Mouse (Mus musculus): ENCODE measurements around the gene Stap2. TPM values are rescaled to one million over a fixed set of nuclear protein-coding genes. Genes with fewer than 3 reads are reported as not detected.

Stap2 gene
- total and polyA plus RNA-seq, 3 experiments = 12.2 to 28.6 (median 14.8) TPM

DNA sequence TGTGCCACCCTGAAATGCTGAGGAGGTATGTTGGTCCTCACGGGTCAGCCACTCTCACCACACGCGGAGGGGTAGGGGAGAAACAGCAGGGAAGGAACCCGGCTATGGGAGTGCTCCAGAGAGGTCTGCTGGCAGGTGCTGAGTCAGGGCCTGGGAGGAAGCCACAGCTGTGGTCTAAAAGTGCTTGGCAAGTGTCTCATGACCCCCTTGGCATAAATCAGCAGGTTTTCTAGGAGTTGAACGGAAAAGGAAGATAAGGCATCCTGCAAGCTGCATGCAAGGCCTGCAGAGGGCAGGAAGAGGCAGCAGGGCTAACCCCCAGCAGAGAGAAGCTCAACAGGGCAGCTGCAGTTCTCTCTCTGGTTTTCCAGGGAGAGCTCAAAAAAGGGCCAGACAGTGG is 25.5 kb upstream of the Stap2 start:
- no peak overlapping the region for H3K9ac ChIP-seq (ENCODE audit: low read depth, low read length)
- peak overlapping the region; percentile 5; the same call in 1 of the 2 replicates for H3K27ac ChIP-seq
- peak; percentile 43 to 66 for DNase-seq
- H3K79me2 ChIP-seq (replicated peaks; ENCODE audit: control insufficient read depth, insufficient read depth, low read length) = peaks cover 11% of the 10 kb centered on the region
- peaks cover 39% of the 10 kb centered on the region for H3K4me1 ChIP-seq (ENCODE audit: control insufficient read depth, insufficient read depth, low read length)
- no peaks in the 10 kb centered on the region for H3K36me3 ChIP-seq (ENCODE audit: control insufficient read depth, insufficient read depth, low read length)
- 23% methylated on average over 5 of the region's 5 CpGs for WGBS
- H3K4me3 ChIP-seq = no peak overlapping the region
- TF ChIP-seq CTCF (IDR thresholded peaks at IDR 0.05) = peak; percentile 30
- 0 out of 2 replicates have a peak, but pooled peaks have one; percentile 6 for TF ChIP-seq EP300 (IDR thresholded peaks at IDR 0.05; ENCODE audit: insufficient read depth, low read depth, low read length)
- no peak for TF ChIP-seq POLR2A (IDR thresholded peaks at IDR 0.05; ENCODE audit: insufficient read depth, low read depth, low read length)
- no peaks in the 10 kb centered on the region for H3K27me3 ChIP-seq (ENCODE audit: control insufficient read depth, insufficient read depth, low read length)
- intact Hi-C loops (cut with DNase I) = loop anchor here (10.0 kb wide), 1 partner anchor 584 kb away; the partner anchor contains the start of gene Rpl36

DNA sequence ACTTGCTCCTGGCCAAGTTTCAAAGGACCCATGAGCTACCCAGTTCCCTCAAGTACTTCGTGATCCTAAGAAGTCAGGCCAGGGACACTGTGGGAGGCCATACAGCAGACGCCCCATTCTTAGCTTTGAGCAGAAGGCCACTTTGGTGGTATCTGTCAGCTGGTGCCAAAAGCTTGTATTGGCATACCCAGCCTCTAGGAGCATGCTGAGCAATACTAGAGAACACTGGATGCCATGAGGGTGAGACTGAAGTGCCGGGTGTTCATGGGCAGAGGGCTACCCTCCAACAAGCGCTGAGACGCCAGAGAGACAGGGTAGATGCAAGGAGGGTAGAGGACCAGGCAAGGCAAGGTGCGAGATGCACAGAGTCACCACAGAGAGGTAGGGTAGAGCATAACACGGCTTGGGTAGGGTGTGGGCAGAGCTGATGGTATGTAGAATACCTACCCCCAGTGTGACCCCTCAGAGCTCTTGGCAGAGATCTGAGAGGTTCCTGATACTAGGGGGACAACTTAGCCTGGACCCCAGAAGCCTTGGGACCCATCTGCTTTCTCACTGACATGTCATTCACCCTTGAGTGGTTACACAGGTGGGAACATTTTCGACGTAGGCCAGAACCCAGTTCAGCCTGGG is 25.0 kb upstream of the Stap2 start:
- Histone ChIP-seq H3K79me2 (replicated peaks; ENCODE audit: control insufficient read depth, insufficient read depth, low read length) (peaks cover 12% of the 10 kb centered on the region), H3K9ac (ENCODE audit: low read depth, low read length) (no peak overlapping the region), H3K27me3 (ENCODE audit: control insufficient read depth, insufficient read depth, low read length) (no peaks in the 10 kb centered on the region), H3K4me3 (no peak overlapping the region), H3K36me3 (ENCODE audit: control insufficient read depth, insufficient read depth, low read length) (no peaks in the 10 kb centered on the region), H3K27ac (no peak overlapping the region), H3K4me1 (ENCODE audit: control insufficient read depth, insufficient read depth, low read length) (peaks cover 42% of the 10 kb centered on the region)
- intact Hi-C loops (cut with DNase I) = loop anchor here (10.0 kb wide), 1 partner anchor 584 kb away; the partner anchor contains the start of gene Rpl36
- no peak for TF ChIP-seq CTCF (IDR thresholded peaks at IDR 0.05)
- no peak for TF ChIP-seq EP300 (IDR thresholded peaks at IDR 0.05; ENCODE audit: insufficient read depth, low read depth, low read length)
- no peak for TF ChIP-seq POLR2A (IDR thresholded peaks at IDR 0.05; ENCODE audit: insufficient read depth, low read depth, low read length)
- DNase-seq = peak in 1 of 2 experiments; percentile 20
- 82% methylated on average over 9 of the region's 9 CpGs for WGBS

DNA sequence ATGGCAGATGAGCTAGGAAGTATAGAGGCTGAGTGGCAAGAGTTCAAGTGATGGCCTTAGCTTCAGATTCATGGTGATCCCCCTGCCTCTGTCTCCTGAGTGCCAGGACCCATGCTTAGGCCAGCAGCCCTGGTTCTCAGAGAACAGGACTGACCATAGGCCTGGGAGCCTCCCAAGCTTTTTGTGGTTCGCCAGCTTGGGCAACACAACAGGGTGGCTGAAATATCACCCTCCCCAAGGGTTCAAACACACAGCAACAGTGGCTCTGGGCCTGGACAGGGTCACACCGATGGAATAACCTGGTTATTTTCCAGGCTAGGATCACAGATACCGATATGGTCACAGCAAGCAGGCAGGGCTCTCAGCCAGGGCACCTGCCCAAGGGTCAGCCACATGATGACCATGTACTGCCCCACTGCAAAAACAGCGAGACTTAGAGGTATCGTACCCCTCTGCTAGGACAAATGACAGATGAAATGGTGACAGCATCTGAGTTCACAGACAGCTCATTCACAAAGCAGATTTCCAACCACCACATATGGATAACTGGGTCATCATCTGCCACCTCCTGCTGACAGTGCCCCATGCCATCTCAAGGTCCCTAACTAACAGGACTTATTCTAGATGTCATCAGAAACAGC is 22.5 kb upstream of the Stap2 start:
- Histone ChIP-seq H3K4me3 (no peak overlapping the region), H3K27ac (peak overlapping the region; percentile 38), H3K36me3 (ENCODE audit: control insufficient read depth, insufficient read depth, low read length) (no peaks in the 10 kb centered on the region), H3K79me2 (replicated peaks; ENCODE audit: control insufficient read depth, insufficient read depth, low read length) (peaks cover 10% of the 10 kb centered on the region), H3K9ac (ENCODE audit: low read depth, low read length) (no peak overlapping the region), H3K27me3 (ENCODE audit: control insufficient read depth, insufficient read depth, low read length) (no peaks in the 10 kb centered on the region), H3K4me1 (ENCODE audit: control insufficient read depth, insufficient read depth, low read length) (peaks cover 64% of the 10 kb centered on the region)
- intact Hi-C loops (cut with DNase I) = no loop called here
- TF ChIP-seq POLR2A (IDR thresholded peaks at IDR 0.05; ENCODE audit: insufficient read depth, low read depth, low read length) (no peak), CTCF (IDR thresholded peaks at IDR 0.05) (no peak), EP300 (IDR thresholded peaks at IDR 0.05; ENCODE audit: insufficient read depth, low read depth, low read length) (no peak)
- 58% methylated on average over 5 of the region's 5 CpGs for whole genome bisulfite sequencing
- peak in 1 of 2 experiments; percentile 29 for DNase-seq

DNA sequence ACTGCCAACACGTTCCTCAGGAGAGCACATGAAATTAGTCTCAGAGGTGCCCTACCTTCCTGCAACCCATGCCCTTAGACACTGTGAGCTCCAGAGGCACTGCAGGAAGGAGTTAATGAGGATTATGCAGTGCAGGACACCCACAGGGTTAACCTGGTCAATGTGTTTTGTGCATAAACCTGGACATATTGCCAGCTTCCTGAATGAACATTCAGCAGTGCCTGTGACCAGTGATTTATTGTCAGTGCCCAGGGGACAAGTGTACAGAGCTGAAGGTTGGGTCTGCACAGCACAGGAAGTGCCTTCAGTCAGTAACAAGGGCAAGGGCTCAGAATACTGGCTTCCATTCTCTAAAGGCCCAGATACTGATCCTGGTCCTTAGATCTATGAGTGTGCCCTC is 21.5 kb upstream of the Stap2 start:
- TF ChIP-seq EP300 (IDR thresholded peaks at IDR 0.05; ENCODE audit: insufficient read depth, low read depth, low read length) (no peak), CTCF (IDR thresholded peaks at IDR 0.05) (no peak), POLR2A (IDR thresholded peaks at IDR 0.05; ENCODE audit: insufficient read depth, low read depth, low read length) (no peak)
- DNase-seq = no peak
- Histone ChIP-seq H3K4me3 (no peak overlapping the region), H3K79me2 (replicated peaks; ENCODE audit: control insufficient read depth, insufficient read depth, low read length) (peaks cover 9% of the 10 kb centered on the region), H3K27me3 (ENCODE audit: control insufficient read depth, insufficient read depth, low read length) (no peaks in the 10 kb centered on the region), H3K4me1 (ENCODE audit: control insufficient read depth, insufficient read depth, low read length) (peaks cover 67% of the 10 kb centered on the region), H3K27ac (peak overlapping the region; percentile 40), H3K36me3 (ENCODE audit: control insufficient read depth, insufficient read depth, low read length) (no peaks in the 10 kb centered on the region), H3K9ac (ENCODE audit: low read depth, low read length) (no peak overlapping the region)
- WGBS = 33% methylated on average over 1 of the region's 1 CpGs
- intact Hi-C loops (cut with DNase I) = no loop called here

DNA sequence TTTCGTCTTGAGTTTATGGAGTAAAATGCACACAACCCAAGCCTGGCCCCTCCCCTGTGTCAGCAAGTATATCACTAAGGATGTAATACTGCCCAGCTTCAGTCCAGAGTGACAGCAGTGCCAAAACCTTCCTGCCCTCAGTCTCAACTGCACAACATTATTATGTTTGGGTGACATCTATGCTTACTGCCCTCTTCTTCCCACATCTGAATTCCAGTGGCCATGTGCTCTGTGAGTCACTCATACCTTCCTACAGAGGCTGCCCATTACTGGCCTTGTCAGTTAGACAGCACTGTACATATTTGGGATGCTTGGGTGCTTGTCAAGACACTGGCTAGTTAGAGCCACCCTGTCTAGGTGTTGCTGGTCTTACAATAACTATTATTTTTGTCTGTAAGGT is 20.9 kb upstream of the Stap2 start:
- Histone ChIP-seq H3K9ac (ENCODE audit: low read depth, low read length) (no peak overlapping the region), H3K4me3 (no peak overlapping the region), H3K4me1 (ENCODE audit: control insufficient read depth, insufficient read depth, low read length) (peaks cover 69% of the 10 kb centered on the region), H3K79me2 (replicated peaks; ENCODE audit: control insufficient read depth, insufficient read depth, low read length) (peaks cover 11% of the 10 kb centered on the region), H3K36me3 (ENCODE audit: control insufficient read depth, insufficient read depth, low read length) (no peaks in the 10 kb centered on the region), H3K27ac (peak overlapping the region; percentile 40; the same call in 1 of the 2 replicates), H3K27me3 (ENCODE audit: control insufficient read depth, insufficient read depth, low read length) (no peaks in the 10 kb centered on the region)
- no peak for DNase-seq
- TF ChIP-seq EP300 (IDR thresholded peaks at IDR 0.05; ENCODE audit: insufficient read depth, low read depth, low read length) (no peak), CTCF (IDR thresholded peaks at IDR 0.05) (no peak), POLR2A (IDR thresholded peaks at IDR 0.05; ENCODE audit: insufficient read depth, low read depth, low read length) (no peak)
- WGBS = 56% methylated on average over 1 of the region's 1 CpGs
- intact Hi-C loops (cut with DNase I) = no loop called here

DNA sequence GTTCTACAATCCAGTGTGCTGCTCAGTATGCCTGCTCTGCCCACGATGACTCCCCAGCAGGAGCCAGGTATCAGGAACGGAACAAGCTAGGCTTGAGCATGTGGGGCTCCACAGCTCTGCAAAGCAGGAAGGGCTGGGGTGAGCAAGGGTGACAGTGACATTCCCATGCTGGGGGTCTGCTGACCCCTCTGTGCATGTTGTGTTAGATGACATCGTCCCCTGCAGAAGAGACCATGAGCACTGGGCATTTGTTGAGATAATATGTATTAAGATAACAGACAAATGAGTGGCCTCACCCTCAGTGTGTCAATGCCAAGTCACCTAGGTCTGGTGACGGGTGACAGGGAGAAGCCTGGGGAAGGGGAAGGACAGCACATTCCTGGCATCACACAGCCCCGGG is 19.5 kb upstream of the Stap2 start:
- WGBS = 39% methylated on average over 5 of the region's 5 CpGs
- intact Hi-C loops (cut with DNase I) = no loop called here

More for the DNA sequence above, 19.5 kb upstream of the Stap2 start:
- no peaks in the 10 kb centered on the region for H3K27me3 ChIP-seq (ENCODE audit: control insufficient read depth, insufficient read depth, low read length)
- DNase-seq = no peak
- H3K79me2 ChIP-seq (replicated peaks; ENCODE audit: control insufficient read depth, insufficient read depth, low read length) = peaks cover 7% of the 10 kb centered on the region
- H3K4me3 ChIP-seq = no peak overlapping the region
- peaks cover 61% of the 10 kb centered on the region for H3K4me1 ChIP-seq (ENCODE audit: control insufficient read depth, insufficient read depth, low read length)
- peak overlapping the region; percentile 1; the same call in 1 of the 2 replicates for H3K27ac ChIP-seq
- TF ChIP-seq POLR2A (IDR thresholded peaks at IDR 0.05; ENCODE audit: insufficient read depth, low read depth, low read length) (no peak), CTCF (IDR thresholded peaks at IDR 0.05) (no peak), EP300 (IDR thresholded peaks at IDR 0.05; ENCODE audit: insufficient read depth, low read depth, low read length) (no peak)
- H3K36me3 ChIP-seq (ENCODE audit: control insufficient read depth, insufficient read depth, low read length) = no peaks in the 10 kb centered on the region
- no peak overlapping the region for H3K9ac ChIP-seq (ENCODE audit: low read depth, low read length)
